Mouse (Mus musculus): Measurements from ENCODE around the gene Igfbp5.

DNA sequence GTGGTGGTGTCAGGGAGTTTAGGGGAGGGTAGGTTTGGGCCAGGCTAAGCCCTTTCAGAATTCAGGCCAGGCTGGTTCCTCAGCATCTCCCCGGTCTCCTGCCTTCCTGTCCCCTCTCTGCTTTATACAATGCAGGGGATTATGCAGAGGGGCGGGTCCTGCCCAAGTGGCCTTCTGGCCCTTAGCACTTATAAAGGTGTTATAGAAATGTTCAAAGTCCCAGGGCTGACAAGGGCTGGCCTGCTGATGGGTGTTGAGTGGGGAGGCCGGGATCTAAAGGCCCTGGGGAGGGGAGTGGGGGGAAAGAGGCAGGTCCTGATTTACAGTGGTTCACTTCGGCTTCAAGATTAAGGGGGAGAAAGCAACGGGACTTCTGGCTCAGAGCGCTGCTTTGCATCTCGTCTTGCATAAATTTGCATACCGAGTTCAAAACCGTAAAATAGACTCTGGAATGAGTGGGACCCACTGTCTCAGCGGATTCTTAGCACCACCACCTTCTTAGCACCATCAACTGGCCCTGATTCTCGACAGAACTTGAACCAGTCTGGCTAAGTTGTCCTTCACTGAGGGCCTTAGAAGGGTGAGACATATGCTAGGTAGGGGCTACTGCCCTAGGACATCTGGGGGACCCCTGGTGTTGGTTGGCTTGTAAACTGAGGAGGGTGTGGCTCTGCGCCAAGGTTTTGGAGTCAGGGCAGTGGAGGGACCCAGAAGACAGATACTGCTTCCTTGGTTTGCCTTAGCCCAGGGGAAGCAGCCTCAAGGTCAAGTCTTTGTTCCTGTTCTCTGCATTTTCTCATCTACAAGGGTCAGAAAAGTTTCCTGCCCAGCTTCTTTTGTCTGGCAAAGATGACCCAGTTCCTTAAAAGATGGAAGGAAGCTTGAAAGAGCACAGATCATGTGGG lies 47.0 kb downstream of the Igfbp5 start:
- TF ChIP-seq TAL1 (IDR thresholded peaks at IDR 0.05; ENCODE audit: low read length) (no peak), GATA1 (IDR thresholded peaks at IDR 0.05; ENCODE audit: low read length) (no peak)
